Mouse (Mus musculus) olfactory bulb, adult 2 months (tissue): ENCODE data around the gene Osbp.

Experiments used
- CTCF ChIP-seq: fragments of 200-500 bp; IDR thresholded peaks from 2 replicates; pipeline ENCODE4 v1.5.1; 2012; ENCODE audit warnings: low read depth, mild to moderate bottlenecking, low read length, moderate library complexity; ENCODE audit not compliant: insufficient read depth
- POLR2A ChIP-seq: fragments of 200-500 bp; IDR thresholded peaks from 2 replicates; pipeline ENCODE4 v1.6.1; 2012; ENCODE audit warnings: mild to moderate bottlenecking, low read depth, low read length, moderate library complexity; ENCODE audit not compliant: insufficient read depth

GRCm38 (mm10) chr19:12010916-12011559, 45.3 kb downstream of the Osbp start:
- no peak for TF ChIP-seq CTCF
- no peak for TF ChIP-seq POLR2A
